Mouse (Mus musculus) stomach, postnatal 0 days (tissue): ENCODE results near the gene Bnc2. TPM values are rescaled to one million over a fixed set of nuclear protein-coding genes. Genes with fewer than 3 reads are reported as not detected.

ENCODE experiments used
- ATAC-seq: fragments of 200-750 bp; cut with Nextera tagmentation; 2 replicates; pipeline ENCODE4 v1.8.0; 2017; ENCODE audit not compliant: low FRiP score, low TSS enrichment
- DNase-seq: peaks from one replicate; pipeline ENCODE4 v3.0.0-alpha.2; 2016; ENCODE audit warnings: low spot score
- H3K27ac ChIP-seq: fragments of 300-500 bp; sonication (generic); replicated peaks from 2 replicates; pipeline ENCODE4 v1.5.1; 2014; ENCODE audit warnings: mild to moderate bottlenecking, control low read depth
- H3K27me3 ChIP-seq: fragments of 300-500 bp; sonication (generic); 2 replicates; pipeline ENCODE4 v1.6.1; 2014; ENCODE audit warnings: low read length; ENCODE audit not compliant: control insufficient read depth, insufficient read depth
- H3K36me3 ChIP-seq: fragments of 300-500 bp; sonication (generic); 2 replicates; pipeline ENCODE4 v1.6.1; 2014; ENCODE audit warnings: low read length, mixed read lengths; ENCODE audit not compliant: control insufficient read depth, insufficient read depth
- H3K4me1 ChIP-seq: fragments of 300-500 bp; sonication (generic); replicated peaks from 2 replicates; pipeline ENCODE4 v1.6.1; 2014; ENCODE audit warnings: antibody characterized with exemption; ENCODE audit not compliant: control insufficient read depth, insufficient read depth
- H3K4me2 ChIP-seq: fragments of 300-500 bp; sonication (generic); replicated peaks from 2 replicates; pipeline ENCODE4 v1.6.1; 2014; ENCODE audit warnings: low read depth, mild to moderate bottlenecking, control low read depth, moderate library complexity
- H3K4me3 ChIP-seq: fragments of 300-500 bp; sonication (generic); 2 replicates; pipeline ENCODE4 v1.5.1; 2014; ENCODE audit warnings: low read depth, low read length, control low read depth
- H3K9ac ChIP-seq: fragments of 300-500 bp; sonication (generic); 2 replicates; pipeline ENCODE4 v1.6.1; 2014; ENCODE audit warnings: mild to moderate bottlenecking, low read length, control low read depth, mixed read lengths
- H3K9me3 ChIP-seq: fragments of 300-500 bp; sonication (generic); 2 replicates; pipeline ENCODE4 v1.6.1; 2016; ENCODE audit warnings: low read length; ENCODE audit not compliant: control insufficient read depth
- CTCF ChIP-seq: IDR thresholded peaks from 2 replicates; pipeline ENCODE4 v1.5.1; 2016; ENCODE audit warnings: antibody characterized with exemption, low read depth, mild to moderate bottlenecking, moderate library complexity
- EP300 ChIP-seq: optimal IDR thresholded peaks from 2 replicates; pipeline ENCODE3; 2016; ENCODE audit warnings: antibody characterized with exemption
- WGBS: fragments of 180-500 bp; shearing (Covaris S2); extraction: QIAGEN DNeasy Blood & Tissue Kit; methylation state at CpG from one replicate; pipeline ENCODE4 v1.1.7; 2014; 5-methylcytosine and 5-hydroxymethylcytosine counted together
- polyA plus RNA-seq: library from polyadenylated mRNA; unstranded; fragments of >200 nt; fragmentation: Nextera tagmentation; extraction: Ambion mirVana; gene quantifications from 2 replicates; pipeline ENCODE4 v1.2.1, GENCODE M21; 2015

Gene Bnc2
- polyA plus RNA-seq, 1 experiment from 2014 or later: 5.8 TPM

- Histone ChIP-seq H3K27me3 (no peaks in the 10 kb centered on the region), H3K4me2 (peak overlapping the region; percentile 86), H3K36me3 (no peaks in the 10 kb centered on the region), H3K9me3 (no peaks in the 10 kb centered on the region), H3K4me3 (peak overlapping the region; percentile 72), H3K4me1 (0 out of 2 replicates have a peak, but pooled peaks cover 2% of the 10 kb centered on the region), H3K27ac (peak overlapping the region; percentile 93), H3K9ac (peak overlapping the region; percentile 78)
- ATAC-seq (peak; percentile 83), DNase-seq (no peak)
- WGBS: under 1% methylated on average over 73 of the region's 104 CpGs
- TF ChIP-seq CTCF: peak; percentile 39; the same call in 1 of the 2 replicates
- no peak for TF ChIP-seq EP300
Measured at GRCm38 (mm10) chr4:84674318-84675170, 531 bp downstream of the Bnc2 start.

- no peak for ATAC-seq
- peak overlapping the region; percentile 93; the same call in 1 of the 2 replicates for H3K27ac ChIP-seq
- 14% methylated on average over 10 of the region's 10 CpGs for WGBS
- H3K4me3 ChIP-seq: peak overlapping the region; percentile 72
- TF ChIP-seq CTCF: peak; percentile 43
- TF ChIP-seq EP300: no peak
- peak overlapping the region; percentile 86 for H3K4me2 ChIP-seq
- peak overlapping the region; percentile 78 for H3K9ac ChIP-seq
- H3K27me3 ChIP-seq: no peaks in the 10 kb centered on the region
- no peaks in the 10 kb centered on the region for H3K9me3 ChIP-seq
- no peaks in the 10 kb centered on the region for H3K36me3 ChIP-seq
- H3K4me1 ChIP-seq: 0 out of 2 replicates have a peak, but pooled peaks cover 2% of the 10 kb centered on the region
- DNase-seq: no peak
Measured at GRCm38 (mm10) chr4:84673681-84674307, 1.3 kb downstream of the Bnc2 start.

DNA sequence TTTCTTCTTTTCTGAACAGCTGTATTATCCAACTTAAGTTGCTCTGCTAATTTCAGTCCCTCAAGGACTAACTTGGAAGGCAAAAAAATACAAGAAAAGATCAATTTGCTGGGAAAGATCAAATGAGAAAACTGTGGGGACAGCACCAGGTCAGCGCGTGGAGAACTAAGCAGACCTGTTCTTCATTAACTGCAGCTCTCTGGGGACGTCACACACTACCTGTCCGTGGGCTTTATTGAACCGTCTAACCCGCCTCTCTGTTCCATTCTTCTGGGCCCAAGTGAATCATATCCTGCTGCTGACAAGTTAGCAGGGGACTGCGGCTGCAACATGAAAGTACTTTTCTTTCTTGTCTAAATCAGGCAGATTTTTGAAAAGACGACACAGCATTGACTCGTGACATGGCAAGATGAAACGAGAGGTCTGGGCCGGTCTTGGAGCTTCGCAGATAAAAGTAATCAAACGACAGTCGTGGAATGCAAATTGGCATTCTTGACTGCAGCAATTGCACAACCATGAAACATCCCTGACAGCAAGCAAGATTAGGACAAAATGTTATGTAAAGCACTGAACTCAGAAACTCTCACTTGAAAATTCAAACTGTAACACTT lies 2.8 kb downstream of the Bnc2 start:
- Histone ChIP-seq H3K27ac (no peak overlapping the region), H3K36me3 (no peaks in the 10 kb centered on the region), H3K4me2 (peak overlapping the region; percentile 86), H3K9me3 (no peaks in the 10 kb centered on the region), H3K4me1 (0 out of 2 replicates have a peak, but pooled peaks cover 2% of the 10 kb centered on the region), H3K4me3 (0 out of 2 replicates have a peak overlapping the region, but pooled peaks have one; percentile 6), H3K27me3 (no peaks in the 10 kb centered on the region), H3K9ac (no peak overlapping the region)
- no peak for DNase-seq
- 20% methylated on average over 14 of the region's 14 CpGs for WGBS
- no peak for ATAC-seq
- TF ChIP-seq CTCF: no peak

DNA sequence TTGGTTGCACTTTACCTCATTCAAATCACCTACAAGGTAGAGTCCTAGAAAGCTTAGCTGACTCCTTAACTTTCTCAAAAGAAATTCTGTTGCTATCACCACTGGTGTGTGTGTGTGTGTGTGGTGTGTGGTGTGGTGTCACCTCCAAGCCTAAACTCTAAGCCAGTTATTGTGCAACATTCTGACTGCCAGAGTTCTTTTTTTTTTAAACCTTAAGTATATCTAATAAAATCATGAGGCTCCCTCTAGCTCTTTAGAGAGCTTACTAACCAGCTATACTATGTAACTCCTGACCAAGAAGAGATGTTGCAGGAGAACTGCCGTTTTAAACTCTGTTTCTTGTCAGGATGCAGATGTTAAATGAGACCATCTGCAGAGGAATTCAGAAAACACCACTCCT lies 4.1 kb downstream of the Bnc2 start:
- TF ChIP-seq EP300 (no peak), CTCF (no peak)
- no peak overlapping the region for H3K4me2 ChIP-seq
- no peaks in the 10 kb centered on the region for H3K27me3 ChIP-seq
- ATAC-seq: no peak
- H3K9me3 ChIP-seq: no peaks in the 10 kb centered on the region
- WGBS: 18% methylated on average over 1 of the region's 1 CpGs
- no peaks in the 10 kb centered on the region for H3K36me3 ChIP-seq
- H3K27ac ChIP-seq: no peak overlapping the region
- no peak overlapping the region for H3K4me3 ChIP-seq
- no peak overlapping the region for H3K9ac ChIP-seq
- no peak for DNase-seq
- H3K4me1 ChIP-seq: 0 out of 2 replicates have a peak, but pooled peaks cover 1% of the 10 kb centered on the region

DNA sequence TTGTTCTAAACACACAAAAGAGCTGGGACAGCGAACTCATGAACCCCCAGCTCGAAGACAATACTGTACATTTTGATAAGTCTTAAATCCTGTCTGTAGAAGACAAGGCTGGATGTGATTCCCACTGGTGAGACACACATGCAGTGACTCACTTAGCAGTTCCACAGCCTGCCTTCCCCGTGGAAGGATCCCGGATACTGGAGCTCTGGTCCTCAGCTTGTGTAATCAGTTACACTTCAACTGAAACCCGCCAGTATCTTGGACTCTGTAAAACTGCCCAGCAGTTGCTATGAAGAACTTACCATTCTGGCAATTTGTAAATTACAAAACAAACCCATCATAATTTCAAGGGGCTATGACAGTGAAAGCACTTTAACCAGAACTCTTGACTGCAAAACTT lies 5.4 kb downstream of the Bnc2 start:
- H3K4me2 ChIP-seq: no peak overlapping the region; the same call in 1 of the 2 replicates
- no peaks in the 10 kb centered on the region for H3K9me3 ChIP-seq
- 44% methylated on average over 5 of the region's 5 CpGs for WGBS
- no peak overlapping the region for H3K9ac ChIP-seq
- H3K4me3 ChIP-seq: no peak overlapping the region
- DNase-seq: no peak
- H3K36me3 ChIP-seq: no peaks in the 10 kb centered on the region
- no peaks in the 10 kb centered on the region for H3K27me3 ChIP-seq
- H3K27ac ChIP-seq: 0 out of 2 replicates have a peak overlapping the region, but pooled peaks have one; percentile 40
- no peaks in the 10 kb centered on the region for H3K4me1 ChIP-seq
- ATAC-seq: no peak
- TF ChIP-seq EP300 (no peak), CTCF (no peak)
